Mouse (Mus musculus): ENCODE data around the gene Minos1. TPM values are rescaled to one million over a fixed set of nuclear protein-coding genes. Genes with fewer than 3 reads are reported as not detected.
A peak's percentile ranks its signal among the peaks of the same experiment; 100 is the strongest.

Minos1 gene
- polyA plus RNA-seq (2017; shearing (Covaris generic)): 100 to 1,000 TPM; 358 to 400 TPM

GRCm38 (mm10) chr4:139130701-139131549, at the start of gene Minos1:
Minos1 (minus strand) TSS chr4:139131113.
- ATAC-seq: peak; percentile 96

DNA sequence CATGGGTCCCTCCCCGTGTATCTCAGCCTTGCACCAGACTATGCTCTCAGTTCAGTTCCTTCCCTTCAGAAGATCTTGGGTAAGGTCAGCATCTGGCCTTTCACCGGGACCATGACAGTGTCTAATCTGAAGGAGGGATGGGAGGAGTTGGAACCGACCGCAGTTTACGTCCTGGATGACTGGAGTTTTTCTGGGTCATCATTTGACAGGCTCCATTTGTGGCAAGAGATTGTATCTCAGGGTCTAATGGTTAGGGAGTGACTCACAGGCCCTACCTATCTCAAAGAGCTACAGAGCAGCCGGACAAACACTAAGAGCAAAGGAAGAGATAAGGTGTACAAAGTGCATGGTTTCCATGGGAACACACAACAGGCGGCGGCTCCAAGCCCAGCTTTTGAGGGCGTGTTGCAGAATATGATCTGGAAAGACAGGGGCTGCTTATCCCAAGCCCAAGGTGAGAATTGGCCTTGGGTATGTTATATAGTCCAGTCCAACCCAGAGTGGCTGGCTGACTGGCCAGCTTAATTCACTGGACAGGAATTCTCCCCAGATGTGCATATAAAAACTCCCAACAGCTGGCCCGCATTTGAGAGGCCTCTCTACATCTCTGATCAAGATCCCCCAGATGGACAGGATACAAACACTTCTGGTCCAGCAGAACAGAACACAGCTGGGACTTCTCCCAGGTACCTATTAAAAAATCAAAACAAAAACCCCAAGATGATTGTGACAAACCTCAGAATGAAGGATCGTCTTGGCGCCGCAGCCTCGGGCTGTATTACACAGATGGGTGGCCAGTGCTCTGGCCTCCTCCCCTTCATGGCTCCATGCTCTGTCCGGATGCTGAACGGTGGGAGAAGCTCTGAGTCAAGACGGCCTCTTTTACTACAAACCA, 49.1 kb upstream of the Minos1 start:
- no peak for ATAC-seq

GRCm38 (mm10) chr4:139179218-139179617, 48.3 kb upstream of the Minos1 start:
- no peak for ATAC-seq

DNA sequence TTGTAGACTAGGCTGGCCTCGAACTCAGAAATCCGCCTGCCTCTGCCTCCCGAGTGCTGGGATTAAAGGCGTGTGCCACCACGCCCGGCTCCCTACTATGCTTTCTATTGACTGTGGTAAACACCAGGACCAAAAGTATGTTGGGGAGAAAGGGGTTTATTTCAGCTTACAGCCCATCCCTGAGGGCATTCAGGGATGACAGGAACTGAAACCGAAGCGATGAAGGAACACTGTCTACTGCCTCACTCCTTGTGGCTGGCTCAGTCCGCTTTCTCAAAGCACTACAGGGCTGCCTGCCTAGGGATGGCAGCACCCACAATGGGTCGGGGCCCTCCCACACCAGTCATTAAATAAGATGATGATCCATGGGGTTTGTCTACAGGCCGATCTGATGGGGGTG, 47.5 kb upstream of the Minos1 start:
- no peak for ATAC-seq

GRCm38 (mm10) chr4:139177921-139178320, 47.0 kb upstream of the Minos1 start:
- ATAC-seq: no peak

DNA sequence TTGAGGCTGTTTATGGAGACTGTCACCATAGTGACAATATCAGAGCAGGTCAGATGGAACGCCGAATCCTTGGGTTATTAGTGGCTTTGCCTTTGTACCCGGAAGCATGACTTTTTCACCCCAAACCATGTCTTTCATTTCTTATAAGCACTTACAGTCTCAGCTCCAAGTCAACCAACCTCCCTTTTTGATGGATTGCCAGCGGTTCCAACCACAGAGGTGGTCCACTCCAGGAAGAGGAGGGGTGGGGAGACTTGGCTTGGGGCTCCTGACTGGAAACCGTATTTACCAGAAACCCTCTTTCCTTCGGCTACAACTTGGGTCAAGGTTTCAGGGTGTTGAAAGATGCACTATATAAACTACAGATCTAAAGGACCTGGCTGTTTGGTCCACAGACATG, 45.1 kb upstream of the Minos1 start:
- ATAC-seq: no peak

DNA sequence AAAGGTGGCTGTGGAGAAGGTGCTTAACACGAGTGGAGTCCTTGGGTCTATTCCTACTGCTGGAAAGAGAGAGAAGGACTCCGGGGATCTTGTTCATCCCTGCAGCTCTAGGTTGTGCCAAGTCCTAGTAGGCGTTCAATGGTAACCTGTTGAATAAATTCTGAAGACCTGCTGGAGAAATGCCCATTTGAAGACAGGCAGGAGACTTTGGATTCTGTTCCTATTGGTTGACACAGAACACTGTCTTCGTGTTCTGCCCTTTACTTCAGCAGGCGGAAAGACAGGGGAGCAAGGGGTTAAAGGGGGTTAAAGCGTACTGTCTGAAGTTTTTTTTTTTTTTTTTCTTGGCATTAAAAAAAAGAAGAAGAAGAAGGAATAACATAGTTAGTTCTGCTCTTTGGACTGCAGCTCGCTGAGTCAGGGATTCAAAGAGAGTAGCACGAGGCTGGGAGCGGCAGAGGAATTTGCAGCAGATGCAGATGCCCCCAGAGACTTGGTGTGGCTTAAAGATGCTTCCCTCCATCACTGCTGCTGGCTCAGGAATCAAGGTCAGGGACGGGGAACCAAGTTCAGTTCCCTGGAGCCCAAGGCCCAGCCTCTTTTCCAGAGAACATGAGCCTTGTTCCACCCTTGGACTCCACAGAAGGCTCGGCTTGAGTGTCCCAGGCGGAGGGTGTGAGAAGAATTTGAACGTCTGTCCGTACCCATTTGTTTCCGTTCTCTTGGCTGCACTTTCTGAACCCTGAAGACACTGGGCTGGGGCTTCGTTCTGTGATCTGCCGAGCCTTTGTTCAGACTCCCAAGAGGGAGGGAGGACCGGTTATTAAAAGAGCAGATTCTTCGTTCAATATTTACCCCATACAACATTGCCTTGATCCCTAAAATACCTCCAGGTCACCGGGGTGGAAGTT, 44.4 kb upstream of the Minos1 start:
- ATAC-seq: no peak

- ATAC-seq: no peak
These were observed 38.9 kb upstream of the Minos1 start for GRCm38 (mm10) chr4:139169748-139170279.

GRCm38 (mm10) chr4:139168985-139169747, 38.3 kb upstream of the Minos1 start:
- ATAC-seq: no peak

GRCm38 (mm10) chr4:139167107-139167506, 36.2 kb upstream of the Minos1 start:
- no peak for ATAC-seq

- no peak for ATAC-seq
These were observed 35.3 kb upstream of the Minos1 start for GRCm38 (mm10) chr4:139166244-139166643.

DNA sequence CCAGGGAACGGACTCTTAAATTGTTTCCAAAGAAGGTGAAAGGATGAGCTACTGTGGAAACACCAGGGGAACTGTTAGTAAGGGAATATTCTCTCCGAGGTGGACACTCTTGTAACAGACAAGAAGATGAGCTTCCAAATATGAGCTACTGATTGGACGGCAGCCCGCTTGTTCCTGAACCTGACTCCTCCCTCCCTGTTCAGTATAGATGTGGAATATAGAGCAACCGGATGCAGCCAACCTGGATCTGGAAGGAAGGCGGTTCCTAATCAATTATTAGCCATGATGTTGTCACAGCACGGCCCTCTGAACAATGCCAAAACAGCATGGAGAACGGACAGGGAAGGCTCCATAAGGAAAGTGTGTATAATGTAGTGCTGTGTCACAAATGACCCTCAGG, 34.3 kb upstream of the Minos1 start:
- ATAC-seq: no peak

- ATAC-seq: no peak
These were observed 33.2 kb upstream of the Minos1 start for GRCm38 (mm10) chr4:139164082-139164481.

- no peak for ATAC-seq
These were observed 30.2 kb upstream of the Minos1 start for GRCm38 (mm10) chr4:139161076-139161475.

- ATAC-seq: no peak
These were observed 27.4 kb upstream of the Minos1 start for GRCm38 (mm10) chr4:139158350-139158749.

DNA sequence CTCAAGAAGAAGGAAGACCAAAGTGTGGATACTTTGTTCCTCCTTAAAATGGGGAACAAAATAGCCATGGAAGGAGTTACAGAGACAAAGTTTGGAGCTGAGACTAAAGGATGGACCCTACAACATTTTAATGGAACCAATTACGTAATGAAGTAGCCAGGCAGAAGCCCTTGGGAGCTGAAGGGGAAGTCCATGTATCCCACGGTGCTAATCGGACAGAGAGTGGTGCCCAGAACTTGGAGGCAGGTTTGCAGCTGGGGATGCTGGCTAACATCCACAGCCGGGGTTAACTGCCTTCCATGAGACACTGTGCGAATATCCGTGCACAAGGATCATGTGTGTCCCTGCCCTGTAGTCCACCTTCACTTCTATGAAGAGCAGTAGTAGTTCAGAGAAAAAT, 25.6 kb upstream of the Minos1 start:
- no peak for ATAC-seq

DNA sequence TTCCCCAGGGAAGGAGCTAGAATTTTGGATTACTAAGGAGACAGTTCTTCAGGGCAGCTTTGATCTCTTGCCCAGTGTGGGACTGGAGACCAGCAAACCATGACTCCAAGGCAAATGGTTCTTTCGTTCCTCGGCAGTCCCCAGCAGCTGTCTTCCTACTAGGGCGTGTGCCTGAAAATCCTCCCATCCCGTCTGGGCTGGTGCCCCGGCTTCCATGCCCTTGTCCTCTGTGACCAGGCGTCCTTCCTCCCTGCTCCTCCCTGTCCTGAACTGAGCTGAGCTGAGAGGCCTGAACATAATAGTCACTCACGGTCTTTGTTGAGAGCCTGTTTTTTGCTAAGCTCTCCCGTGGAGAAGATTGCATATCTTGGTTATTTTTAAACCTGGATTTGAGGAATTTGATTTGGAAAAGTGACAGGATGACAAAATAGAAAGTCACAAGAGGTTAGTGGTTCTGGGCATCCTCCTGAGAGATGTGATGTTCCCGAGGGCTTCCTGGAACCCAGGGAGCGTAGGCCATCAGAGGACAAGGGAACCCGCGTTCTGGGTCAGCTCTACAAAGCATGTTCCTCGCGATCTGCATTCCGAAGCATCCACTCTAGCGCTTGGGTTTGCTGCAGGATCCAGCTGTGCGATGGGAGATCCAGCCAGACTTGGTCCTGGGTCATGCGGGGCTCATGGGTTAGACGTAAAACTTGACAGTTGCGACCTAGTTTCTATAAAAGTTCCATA, 23.8 kb upstream of the Minos1 start:
- ATAC-seq: no peak

DNA sequence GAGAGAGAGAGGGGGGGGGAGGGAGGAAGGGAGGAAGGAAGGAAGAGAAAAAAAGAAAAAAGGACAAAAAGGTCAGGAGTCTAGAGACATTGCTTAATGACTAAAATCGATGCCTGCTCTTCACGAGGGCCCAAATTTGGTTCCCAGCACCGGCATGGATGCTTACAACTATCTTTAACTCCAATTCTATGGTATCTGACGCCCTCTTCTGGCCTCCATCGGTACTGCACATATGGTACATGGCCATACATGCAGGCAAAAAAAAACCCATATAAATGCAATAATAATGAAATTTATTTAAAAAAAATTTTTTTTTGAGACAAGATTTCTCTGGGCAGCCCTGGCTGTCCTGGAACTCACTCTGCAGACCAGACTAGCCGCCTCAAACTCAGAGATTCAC, 20.5 kb upstream of the Minos1 start:
- no peak for ATAC-seq

DNA sequence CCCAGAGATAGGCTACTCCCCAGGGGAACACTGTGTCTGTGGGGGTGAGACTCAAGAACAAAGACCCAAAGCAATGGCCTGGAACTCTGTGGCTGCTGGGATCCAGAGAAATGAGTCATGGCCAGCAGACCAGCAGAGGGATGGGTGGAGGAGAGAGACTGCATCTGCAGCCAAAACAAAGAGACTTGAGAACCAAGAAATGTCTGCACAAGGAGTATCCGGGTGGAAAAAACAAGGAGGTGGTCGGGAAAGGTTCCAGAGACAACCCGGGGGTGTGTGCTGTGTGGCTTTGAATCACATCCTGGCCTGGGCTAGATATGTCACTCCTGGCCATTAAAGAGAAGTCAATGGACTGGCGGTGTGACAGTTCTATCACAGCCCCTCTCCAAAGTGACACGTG, 15.8 kb upstream of the Minos1 start:
- no peak for ATAC-seq

DNA sequence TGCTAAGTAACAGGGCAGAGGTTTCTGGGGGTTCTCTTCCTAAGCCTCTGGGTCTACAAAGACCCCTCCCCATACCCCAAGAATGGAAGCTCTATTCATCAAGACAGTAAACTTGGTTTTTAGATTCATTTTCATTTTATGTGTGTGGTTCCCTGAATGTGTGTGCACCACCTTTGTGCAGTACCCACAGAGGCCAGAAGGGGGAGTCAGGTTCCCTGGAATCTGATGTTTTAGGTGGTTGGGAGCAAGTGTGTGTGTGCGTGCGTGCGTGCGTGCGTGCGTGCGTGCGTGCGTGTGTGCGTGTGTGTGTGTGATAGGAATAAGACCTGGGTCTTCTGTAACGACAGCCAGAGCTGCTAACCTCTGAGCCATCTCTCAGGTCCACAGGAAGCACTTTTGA, 14.2 kb upstream of the Minos1 start:
- ATAC-seq: no peak

DNA sequence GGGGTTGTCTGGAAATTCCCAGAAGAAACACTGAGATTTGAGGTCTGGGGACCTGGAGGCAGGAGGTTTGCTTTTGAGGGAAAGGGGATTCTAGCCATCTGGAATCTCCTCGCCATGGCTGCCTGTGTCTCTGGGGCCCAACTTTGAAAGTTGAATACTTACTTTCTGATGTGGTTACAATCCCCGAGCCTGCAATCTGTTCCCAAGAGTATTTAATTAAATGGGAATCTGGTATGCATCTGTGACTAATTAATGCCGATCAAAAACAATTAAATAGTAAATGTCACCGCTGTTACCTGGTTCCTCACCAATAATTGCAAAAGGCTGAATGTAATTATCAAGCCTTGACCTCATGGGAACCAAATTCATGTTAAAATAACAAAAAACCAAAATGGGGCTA, 13.7 kb upstream of the Minos1 start:
- no peak for ATAC-seq
